Mouse (Mus musculus): ENCODE data around the gene Fgf15. TPM values are rescaled to one million over a fixed set of nuclear protein-coding genes. Genes with fewer than 3 reads are reported as not detected.

Fgf15 gene
- total and polyA plus RNA-seq, 3 experiments = not detected

DNA sequence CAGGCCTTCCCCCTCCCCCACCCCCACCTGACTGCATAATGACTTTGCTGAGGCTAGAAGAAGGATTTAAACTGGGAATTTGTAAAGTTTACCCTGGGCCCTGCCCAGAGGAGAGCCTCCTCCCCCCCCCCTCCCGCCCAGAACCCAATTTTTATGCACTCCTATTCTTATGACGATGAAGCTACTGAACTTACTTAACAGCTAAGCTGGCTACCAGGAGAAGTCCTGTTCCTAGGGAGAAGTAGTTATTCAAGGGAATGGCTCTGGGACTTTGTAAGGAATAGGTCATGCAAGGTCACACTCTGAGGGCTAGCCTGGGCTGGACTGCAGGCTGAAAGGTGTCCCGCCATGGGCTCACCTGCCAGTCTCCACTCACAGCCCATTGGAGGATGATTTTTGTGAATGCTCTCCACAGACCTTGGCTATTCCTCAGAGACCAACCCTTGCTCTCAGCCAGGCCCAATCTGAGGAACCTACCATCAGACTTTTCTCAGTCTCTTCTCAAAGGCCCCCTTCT, 38.4 kb upstream of the Fgf15 start:
- no peaks in the 10 kb centered on the region for H3K36me3 ChIP-seq (replicated peaks in 1 of 2; ENCODE audit: control insufficient read depth in 1 of 2, insufficient read depth in 1 of 2, low read length in 1 of 2)
- no peak for DNase-seq (ENCODE audit: extremely low read depth)
- no peak overlapping the region for H3K4me3 ChIP-seq (replicated peaks in 1 of 3; ENCODE audit: low read depth in 2 of 3, low read length in 2 of 3, poor library complexity in 1 of 3)
- peaks cover 14% of the 10 kb centered on the region for H3K27me3 ChIP-seq (replicated peaks)
- dilution Hi-C loops (cut with MboI; ENCODE audit: extremely low pct_ligation_motif_present, extremely low pct_unique_long_range_greater_than_20kb, low sequenced_read_pairs) = no loop called here
- H3K9me3 ChIP-seq (replicated peaks; ENCODE audit: low read length) = peaks cover 12% of the 10 kb centered on the region
- TF ChIP-seq POLR2AphosphoS2 (IDR thresholded peaks at IDR 0.05; ENCODE audit: low read depth, low read length) (no peak), ZMIZ1 (IDR thresholded peaks at IDR 0.05; ENCODE audit: low read depth, low read length) (no peak), MYC (IDR thresholded peaks at IDR 0.05; ENCODE audit: low read depth, low read length) (no peak), NRF1 (IDR thresholded peaks at IDR 0.05; ENCODE audit: low read depth, low read length) (no peak), CHD1 (IDR thresholded peaks at IDR 0.05; ENCODE audit: low read depth, low read length) (no peak), USF1 (IDR thresholded peaks at IDR 0.05; ENCODE audit: low read depth, low read length) (no peak), ELF1 (IDR thresholded peaks at IDR 0.05; ENCODE audit: low read depth, low read length) (no peak), MEF2A (IDR thresholded peaks at IDR 0.05; ENCODE audit: borderline replicate concordance, low read depth, low read length) (no peak)
- no peak overlapping the region for H3K4me2 ChIP-seq (ENCODE audit: insufficient read depth, low read depth, poor library complexity, severe bottlenecking)
- H3K79me2 ChIP-seq (replicated peaks; ENCODE audit: control insufficient read depth, extremely low read depth, insufficient read depth, poor library complexity, severe bottlenecking) = no peaks in the 10 kb centered on the region
- peaks cover 0 to 14% of the 10 kb centered on the region in 2 experiments; a peak in 1 of 4 replicates for H3K4me1 ChIP-seq (ENCODE audit: control insufficient read depth in 1 of 2, insufficient read depth in 2 of 2)
- H3K27ac ChIP-seq (ENCODE audit: insufficient read depth, low read depth) = no peak overlapping the region
- H3K9ac ChIP-seq (ENCODE audit: insufficient read depth, low read depth) = no peak overlapping the region
- in situ Hi-C loops (cut with MboI; ENCODE audit: low pct_ligation_motif_present, low pct_unique_long_range_greater_than_20kb, low sequenced_read_pairs) = no loop called here

DNA sequence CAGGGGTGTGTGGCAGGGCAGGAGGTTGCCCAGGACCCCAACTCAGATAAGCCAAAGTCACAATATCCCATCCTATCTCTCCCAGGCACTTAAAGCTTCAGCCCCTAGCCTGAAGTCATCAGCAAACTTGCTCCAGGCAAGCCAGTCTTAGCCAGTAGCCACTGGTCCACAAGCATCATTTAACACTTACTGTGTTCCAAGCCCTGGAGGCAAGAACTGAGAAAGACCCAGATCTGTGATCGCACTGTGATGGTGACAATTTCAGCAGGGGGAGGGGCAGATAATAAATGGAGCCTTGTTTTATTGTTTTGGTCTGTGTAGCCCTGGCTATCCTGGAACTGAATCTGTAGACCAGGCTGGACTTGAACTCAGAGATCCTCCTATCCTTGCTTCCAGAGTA, 37.6 kb upstream of the Fgf15 start:
- Histone ChIP-seq H3K9ac (ENCODE audit: insufficient read depth, low read depth) (no peak overlapping the region), H3K4me2 (ENCODE audit: insufficient read depth, low read depth, poor library complexity, severe bottlenecking) (no peak overlapping the region), H3K4me3 (replicated peaks in 1 of 3; ENCODE audit: low read depth in 2 of 3, low read length in 2 of 3, poor library complexity in 1 of 3) (no peak overlapping the region), H3K27me3 (replicated peaks) (peaks cover 19% of the 10 kb centered on the region), H3K36me3 (replicated peaks in 1 of 2; ENCODE audit: control insufficient read depth in 1 of 2, insufficient read depth in 1 of 2, low read length in 1 of 2) (no peaks in the 10 kb centered on the region), H3K79me2 (replicated peaks; ENCODE audit: control insufficient read depth, extremely low read depth, insufficient read depth, poor library complexity, severe bottlenecking) (no peaks in the 10 kb centered on the region), H3K9me3 (replicated peaks; ENCODE audit: low read length) (peaks cover 12% of the 10 kb centered on the region), H3K27ac (ENCODE audit: insufficient read depth, low read depth) (no peak overlapping the region), H3K4me1 (ENCODE audit: control insufficient read depth in 1 of 2, insufficient read depth in 2 of 2) (peaks cover 0 to 14% of the 10 kb centered on the region in 2 experiments; a peak in 1 of 4 replicates)
- no peak for DNase-seq (ENCODE audit: extremely low read depth)
- no peak for TF ChIP-seq MAZ (IDR thresholded peaks at IDR 0.05; ENCODE audit: low read depth, low read length)
- no peak for TF ChIP-seq IRF4 (IDR thresholded peaks at IDR 0.05; ENCODE audit: low read depth, low read length)
- no peak for TF ChIP-seq TCF12 (IDR thresholded peaks at IDR 0.05; ENCODE audit: low read depth, low read length)
- TF ChIP-seq USF1 (IDR thresholded peaks at IDR 0.05; ENCODE audit: low read depth, low read length) = no peak
- TF ChIP-seq GABPA (IDR thresholded peaks at IDR 0.05; ENCODE audit: insufficient replicate concordance, low read depth, low read length) = no peak
- no peak for TF ChIP-seq MYC (IDR thresholded peaks at IDR 0.05; ENCODE audit: low read depth, low read length)
- TF ChIP-seq PAX5 (IDR thresholded peaks at IDR 0.05; ENCODE audit: low read length) = no peak
- no peak for TF ChIP-seq RCOR1 (conservative IDR thresholded peaks at IDR 0.05; ENCODE audit: low read depth, low read length)
- no peak for TF ChIP-seq MXI1 (IDR thresholded peaks at IDR 0.05; ENCODE audit: low read depth, low read length)
- TF ChIP-seq NRF1 (IDR thresholded peaks at IDR 0.05; ENCODE audit: low read depth, low read length) = no peak
- TF ChIP-seq UBTF (IDR thresholded peaks at IDR 0.05; ENCODE audit: low read depth, low read length) = no peak
- no peak for TF ChIP-seq KAT2A (IDR thresholded peaks at IDR 0.05; ENCODE audit: insufficient replicate concordance, low read length)
- TF ChIP-seq HCFC1 (IDR thresholded peaks at IDR 0.05; ENCODE audit: low read depth, low read length) = no peak
- TF ChIP-seq RAD21 (IDR thresholded peaks at IDR 0.05; ENCODE audit: low read depth, low read length) = no peak
- TF ChIP-seq TBP (conservative IDR thresholded peaks at IDR 0.05; ENCODE audit: low read depth, low read length) = no peak
- no peak for TF ChIP-seq MAX (IDR thresholded peaks at IDR 0.05; ENCODE audit: low read length)
- dilution Hi-C loops (cut with MboI; ENCODE audit: extremely low pct_ligation_motif_present, extremely low pct_unique_long_range_greater_than_20kb, low sequenced_read_pairs) (no loop called here), in situ Hi-C loops (cut with MboI; ENCODE audit: low pct_ligation_motif_present, low pct_unique_long_range_greater_than_20kb, low sequenced_read_pairs) (no loop called here)

All from CH12.LX (cell line).